Mouse (Mus musculus): ENCODE results near the gene Ppp2r2c. TPM values are rescaled to one million over a fixed set of nuclear protein-coding genes. Genes with fewer than 3 reads are reported as not detected.

Ppp2r2c gene
- polyA plus RNA-seq, 1 experiment from 2014 or later = 0.19 TPM

DNA sequence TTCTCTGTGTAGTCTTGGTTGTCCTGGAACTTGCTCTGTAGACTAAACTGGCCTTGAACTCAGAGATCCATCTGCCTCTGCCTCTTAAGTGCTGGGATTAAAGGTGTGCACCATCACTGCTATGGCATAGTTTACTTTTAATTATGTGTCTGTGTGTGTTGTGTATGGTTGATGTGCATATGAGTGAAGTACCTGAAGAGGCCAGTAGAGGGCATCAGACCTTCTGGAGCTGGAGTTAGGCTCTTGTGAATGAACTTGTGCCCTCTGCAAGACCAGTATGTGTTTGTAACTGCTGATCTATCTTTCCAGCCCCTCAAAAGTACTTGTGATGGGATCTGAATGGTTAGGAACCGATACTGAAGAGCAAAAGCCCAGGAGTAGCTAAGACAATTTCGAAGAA, 7.2 kb upstream of the Ppp2r2c start:
- H3K27me3 ChIP-seq (ENCODE audit: control insufficient read depth, insufficient read depth, low read length) = peaks cover 37% of the 10 kb centered on the region

DNA sequence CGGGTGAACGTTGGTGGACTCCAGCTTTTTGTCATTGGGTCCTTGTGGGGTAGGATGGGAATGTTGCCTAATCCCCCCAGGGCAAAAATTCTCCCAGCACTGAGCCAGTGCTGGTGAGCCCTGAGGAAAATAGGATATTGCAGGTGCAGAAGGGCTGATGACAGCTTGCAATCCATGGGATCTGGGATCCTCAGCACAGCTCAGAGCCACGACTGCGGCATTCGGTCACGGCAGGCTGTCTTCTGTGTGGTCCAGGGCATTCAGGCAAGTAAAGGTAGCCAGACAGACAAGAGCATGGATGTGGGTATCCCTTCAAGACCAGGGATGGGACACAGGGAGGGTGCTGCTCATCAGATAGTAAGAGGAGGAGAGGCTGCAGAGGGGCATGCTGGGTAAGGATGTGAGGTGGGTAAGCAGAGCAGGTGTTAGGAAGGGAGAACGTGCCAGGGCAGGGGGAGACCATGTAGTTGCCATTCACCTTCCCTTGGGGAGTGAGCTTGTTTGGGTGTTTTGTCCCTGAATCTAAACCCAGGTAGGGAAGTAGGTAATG, 1.5 kb upstream of the Ppp2r2c start:
- Histone ChIP-seq H3K4me2 (no peak overlapping the region), H3K36me3 (ENCODE audit: control insufficient read depth, insufficient read depth, low read length) (no peaks in the 10 kb centered on the region), H3K4me1 (ENCODE audit: control insufficient read depth, insufficient read depth, low read length) (peaks cover 7% of the 10 kb centered on the region), H3K9ac (ENCODE audit: low read depth, low read length) (no peak overlapping the region), H3K27me3 (ENCODE audit: control insufficient read depth, insufficient read depth, low read length) (peaks cover 93% of the 10 kb centered on the region), H3K27ac (ENCODE audit: low read depth, low read length) (no peak overlapping the region), H3K4me3 (ENCODE audit: low read depth, low read length) (no peak overlapping the region), H3K9me3 (replicated peaks; ENCODE audit: control insufficient read depth, low read length) (no peaks in the 10 kb centered on the region; the same call in 1 of the 2 replicates)
- WGBS (ENCODE audit: insufficient replicate concordance) = 61% methylated on average over 7 of the region's 7 CpGs
- no peak for ATAC-seq (replicated peaks; ENCODE audit: insufficient number of reproducible peaks, low FRiP score, low TSS enrichment)

More for the DNA sequence above, 7.2 kb upstream of the Ppp2r2c start:
- WGBS (ENCODE audit: insufficient replicate concordance) = 79% methylated on average over 2 of the region's 2 CpGs
- no peaks in the 10 kb centered on the region for H3K36me3 ChIP-seq (ENCODE audit: control insufficient read depth, insufficient read depth, low read length)
- no peaks in the 10 kb centered on the region for H3K9me3 ChIP-seq (replicated peaks; ENCODE audit: control insufficient read depth, low read length)
- no peak overlapping the region for H3K4me2 ChIP-seq
- H3K4me1 ChIP-seq (ENCODE audit: control insufficient read depth, insufficient read depth, low read length) = no peaks in the 10 kb centered on the region
- no peak overlapping the region for H3K9ac ChIP-seq (ENCODE audit: low read depth, low read length)
- H3K27ac ChIP-seq (ENCODE audit: low read depth, low read length) = no peak overlapping the region
- ATAC-seq (replicated peaks; ENCODE audit: insufficient number of reproducible peaks, low FRiP score, low TSS enrichment) = no peak
- H3K4me3 ChIP-seq (ENCODE audit: low read depth, low read length) = no peak overlapping the region

DNA sequence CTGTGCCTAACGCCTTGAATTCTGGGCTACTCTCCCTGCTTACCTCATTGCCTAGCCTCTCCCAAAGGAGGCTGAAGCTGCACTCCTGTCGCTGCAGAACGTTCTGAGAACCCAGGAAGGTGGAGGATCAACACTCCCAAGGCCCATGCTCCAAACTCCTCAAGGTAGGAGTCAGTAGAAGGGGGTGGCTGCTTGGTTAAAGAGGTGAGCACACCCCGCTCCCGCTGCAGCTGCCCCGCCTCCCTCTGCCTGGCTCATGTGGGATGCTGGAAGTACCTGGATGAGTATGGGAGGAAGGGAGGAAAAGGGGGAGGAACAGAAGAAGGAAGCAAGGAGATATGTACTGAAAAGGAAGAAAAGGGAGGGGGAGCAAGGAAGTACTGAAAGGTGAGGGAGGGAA, 752 bp upstream of the Ppp2r2c start:
- Histone ChIP-seq H3K4me1 (ENCODE audit: control insufficient read depth, insufficient read depth, low read length) (peaks cover 7% of the 10 kb centered on the region), H3K9ac (ENCODE audit: low read depth, low read length) (no peak overlapping the region), H3K27ac (ENCODE audit: low read depth, low read length) (no peak overlapping the region), H3K4me2 (no peak overlapping the region), H3K9me3 (replicated peaks; ENCODE audit: control insufficient read depth, low read length) (no peaks in the 10 kb centered on the region; the same call in 1 of the 2 replicates), H3K4me3 (ENCODE audit: low read depth, low read length) (no peak overlapping the region), H3K27me3 (ENCODE audit: control insufficient read depth, insufficient read depth, low read length) (peaks cover 92% of the 10 kb centered on the region), H3K36me3 (ENCODE audit: control insufficient read depth, insufficient read depth, low read length) (no peaks in the 10 kb centered on the region)
- no peak for ATAC-seq (replicated peaks; ENCODE audit: insufficient number of reproducible peaks, low FRiP score, low TSS enrichment)
- 10% methylated on average over 6 of the region's 6 CpGs for WGBS (ENCODE audit: insufficient replicate concordance)

DNA sequence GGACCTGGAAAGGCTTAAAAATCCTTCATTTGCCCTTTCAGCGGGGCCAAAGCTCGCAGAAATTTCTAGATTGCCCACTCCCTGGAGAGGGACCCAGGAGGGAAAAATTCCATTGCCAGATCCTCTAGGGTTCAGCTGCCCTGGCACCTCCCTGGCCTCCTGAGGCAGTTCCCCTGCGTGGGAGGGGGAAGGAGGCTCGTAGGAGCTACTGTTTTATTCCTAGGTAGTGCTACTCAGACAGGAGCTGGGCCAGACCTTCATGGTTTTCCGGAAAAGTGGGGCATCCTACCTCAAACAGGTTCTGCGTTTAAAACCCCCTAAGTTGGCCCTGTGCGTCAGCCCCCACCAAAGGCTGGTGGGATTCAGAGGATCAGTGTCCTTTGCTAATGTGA, 869 bp downstream of the Ppp2r2c start:
- Histone ChIP-seq H3K27ac (ENCODE audit: low read depth, low read length) (no peak overlapping the region), H3K9me3 (replicated peaks; ENCODE audit: control insufficient read depth, low read length) (no peaks in the 10 kb centered on the region; the same call in 1 of the 2 replicates), H3K4me3 (ENCODE audit: low read depth, low read length) (peak overlapping the region; percentile 44), H3K9ac (ENCODE audit: low read depth, low read length) (no peak overlapping the region; the same call in 1 of the 2 replicates), H3K36me3 (ENCODE audit: control insufficient read depth, insufficient read depth, low read length) (no peaks in the 10 kb centered on the region), H3K4me2 (peak overlapping the region; percentile 69), H3K4me1 (ENCODE audit: control insufficient read depth, insufficient read depth, low read length) (peaks cover 7% of the 10 kb centered on the region), H3K27me3 (ENCODE audit: control insufficient read depth, insufficient read depth, low read length) (peaks cover 93% of the 10 kb centered on the region)
- 2% methylated on average over 7 of the region's 7 CpGs for WGBS (ENCODE audit: insufficient replicate concordance)
- no peak for ATAC-seq (replicated peaks; ENCODE audit: insufficient number of reproducible peaks, low FRiP score, low TSS enrichment)

DNA sequence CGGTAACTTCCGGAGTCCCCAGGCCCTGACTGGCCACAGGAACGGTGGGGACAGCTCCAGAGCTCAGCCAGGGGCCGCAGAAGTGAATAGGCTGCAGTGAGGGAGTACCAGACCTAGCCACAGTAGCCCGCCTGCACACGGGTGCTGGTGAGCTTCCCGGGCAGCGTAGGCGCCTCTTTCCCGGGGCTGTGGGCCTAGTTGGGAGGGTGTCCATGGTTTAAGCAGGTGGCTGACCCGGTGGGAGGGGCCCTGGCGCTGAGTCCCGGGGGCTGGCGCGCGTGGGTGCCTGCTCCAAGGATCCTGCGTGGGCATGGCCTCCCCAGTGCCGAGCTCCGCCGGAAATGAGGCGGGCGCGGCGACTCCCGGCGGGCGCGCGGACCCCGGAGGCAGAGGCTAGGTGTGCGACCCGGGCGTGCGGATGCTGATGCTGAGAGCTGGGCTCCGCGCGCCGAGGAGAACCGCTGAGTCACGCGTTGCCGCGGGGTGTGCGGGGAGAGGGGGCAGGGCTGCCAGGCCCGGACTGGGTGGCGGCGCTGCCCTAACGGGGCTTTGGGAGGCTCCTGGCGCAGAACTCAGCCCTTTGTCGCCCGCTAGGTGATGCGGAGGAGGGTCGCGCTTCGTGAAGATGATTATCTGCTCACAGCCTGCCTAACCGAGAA, 1.4 kb downstream of the Ppp2r2c start:
- ATAC-seq (replicated peaks; ENCODE audit: insufficient number of reproducible peaks, low FRiP score, low TSS enrichment) = no peak
- Histone ChIP-seq H3K9ac (ENCODE audit: low read depth, low read length) (no peak overlapping the region; the same call in 1 of the 2 replicates), H3K4me3 (ENCODE audit: low read depth, low read length) (peak overlapping the region; percentile 43), H3K4me1 (ENCODE audit: control insufficient read depth, insufficient read depth, low read length) (peaks cover 7% of the 10 kb centered on the region), H3K27me3 (ENCODE audit: control insufficient read depth, insufficient read depth, low read length) (peaks cover 93% of the 10 kb centered on the region), H3K36me3 (ENCODE audit: control insufficient read depth, insufficient read depth, low read length) (no peaks in the 10 kb centered on the region), H3K4me2 (peak overlapping the region; percentile 69), H3K9me3 (replicated peaks; ENCODE audit: control insufficient read depth, low read length) (no peaks in the 10 kb centered on the region; the same call in 1 of the 2 replicates), H3K27ac (ENCODE audit: low read depth, low read length) (no peak overlapping the region)
- WGBS (ENCODE audit: insufficient replicate concordance) = 1% methylated on average over 40 of the region's 56 CpGs

DNA sequence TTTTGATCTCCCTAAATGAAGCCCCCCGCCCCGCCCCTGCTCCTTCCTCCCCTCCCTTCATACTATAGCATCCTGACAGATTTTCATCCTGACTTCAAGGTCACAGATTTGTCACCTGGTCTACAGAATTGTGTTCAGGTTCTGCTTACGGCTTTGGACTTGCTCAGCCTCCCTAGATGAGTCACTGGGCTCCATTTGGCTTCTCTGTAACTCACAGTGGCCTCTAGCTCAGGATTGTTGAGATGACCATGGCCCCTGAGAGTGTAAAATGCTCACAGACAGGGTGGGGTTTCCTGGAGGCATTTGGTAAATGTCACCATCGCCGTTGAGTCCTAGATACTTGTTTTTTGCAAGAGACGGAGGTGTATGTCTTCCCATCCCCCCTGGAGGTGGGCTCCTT, 2.6 kb downstream of the Ppp2r2c start:
- Histone ChIP-seq H3K4me3 (ENCODE audit: low read depth, low read length) (no peak overlapping the region), H3K4me1 (ENCODE audit: control insufficient read depth, insufficient read depth, low read length) (peaks cover 7% of the 10 kb centered on the region), H3K27me3 (ENCODE audit: control insufficient read depth, insufficient read depth, low read length) (peaks cover 86% of the 10 kb centered on the region), H3K9me3 (replicated peaks; ENCODE audit: control insufficient read depth, low read length) (no peaks in the 10 kb centered on the region; the same call in 1 of the 2 replicates), H3K27ac (ENCODE audit: low read depth, low read length) (no peak overlapping the region), H3K9ac (ENCODE audit: low read depth, low read length) (no peak overlapping the region), H3K4me2 (no peak overlapping the region), H3K36me3 (ENCODE audit: control insufficient read depth, insufficient read depth, low read length) (no peaks in the 10 kb centered on the region)
- WGBS (ENCODE audit: insufficient replicate concordance) = 72% methylated on average over 6 of the region's 6 CpGs
- no peak for ATAC-seq (replicated peaks; ENCODE audit: insufficient number of reproducible peaks, low FRiP score, low TSS enrichment)

DNA sequence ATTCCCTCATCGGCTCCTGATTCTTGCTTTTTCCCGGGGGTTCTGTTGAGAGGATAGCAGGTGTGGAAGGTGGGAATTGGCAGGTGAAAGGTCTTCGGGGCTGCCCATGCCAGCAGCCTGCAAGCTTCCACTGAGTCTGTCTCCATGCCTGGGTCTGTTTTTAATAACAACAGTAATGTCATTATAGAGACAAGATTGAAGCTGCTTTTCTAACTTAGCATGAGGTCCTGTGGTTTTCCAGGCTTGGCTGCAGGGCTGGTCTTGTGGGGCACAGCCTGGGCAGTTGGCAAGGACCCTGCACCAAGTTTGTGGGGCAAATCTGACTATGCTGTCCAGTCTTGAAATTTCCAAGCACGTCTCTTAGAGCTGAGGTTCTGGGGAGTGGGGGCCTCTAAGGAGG, 7.6 kb downstream of the Ppp2r2c start:
- WGBS (ENCODE audit: insufficient replicate concordance) = 64% methylated on average over 4 of the region's 4 CpGs
- H3K9me3 ChIP-seq (replicated peaks; ENCODE audit: control insufficient read depth, low read length) = no peaks in the 10 kb centered on the region; the same call in 1 of the 2 replicates
- no peak overlapping the region for H3K27ac ChIP-seq (ENCODE audit: low read depth, low read length)
- no peak overlapping the region for H3K4me3 ChIP-seq (ENCODE audit: low read depth, low read length)
- no peak for ATAC-seq (replicated peaks; ENCODE audit: insufficient number of reproducible peaks, low FRiP score, low TSS enrichment)
- no peak overlapping the region for H3K4me2 ChIP-seq
- no peaks in the 10 kb centered on the region for H3K36me3 ChIP-seq (ENCODE audit: control insufficient read depth, insufficient read depth, low read length)
- H3K27me3 ChIP-seq (ENCODE audit: control insufficient read depth, insufficient read depth, low read length) = peaks cover 39% of the 10 kb centered on the region
- H3K4me1 ChIP-seq (ENCODE audit: control insufficient read depth, insufficient read depth, low read length) = no peaks in the 10 kb centered on the region
- no peak overlapping the region for H3K9ac ChIP-seq (ENCODE audit: low read depth, low read length)

DNA sequence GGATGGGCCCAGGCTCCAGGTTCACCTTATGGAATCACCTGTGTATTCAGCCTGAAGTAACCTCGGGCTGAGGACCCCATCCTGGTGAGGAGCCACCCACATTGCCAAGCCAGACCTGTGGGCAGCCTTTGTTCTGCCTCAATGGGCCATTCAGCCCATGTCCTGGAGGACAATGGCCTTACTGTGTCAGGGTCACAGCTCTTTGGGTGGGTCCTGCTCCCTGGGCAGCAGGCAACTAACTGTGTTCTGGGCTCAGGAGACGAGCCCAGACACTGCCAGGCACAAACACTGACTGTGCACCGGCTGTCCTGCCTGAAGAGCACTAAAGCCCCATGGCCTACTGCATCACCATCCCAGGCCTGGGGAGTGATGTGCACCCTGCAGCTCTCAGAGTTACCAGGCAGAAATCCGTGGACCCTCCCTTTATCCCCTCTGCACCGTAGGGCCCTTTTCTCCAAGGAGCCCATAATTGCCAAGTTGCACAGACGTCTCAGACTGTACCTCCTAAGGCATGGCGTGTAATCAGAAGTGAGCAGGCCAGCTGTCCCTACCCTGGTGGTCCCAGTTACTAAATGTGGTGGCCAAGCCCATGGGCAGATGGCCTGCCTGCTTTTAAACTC, 8.6 kb downstream of the Ppp2r2c start:
- H3K9me3 ChIP-seq (replicated peaks; ENCODE audit: control insufficient read depth, low read length) = no peaks in the 10 kb centered on the region
- 66% methylated on average over 7 of the region's 7 CpGs for WGBS (ENCODE audit: insufficient replicate concordance)
- no peak overlapping the region for H3K9ac ChIP-seq (ENCODE audit: low read depth, low read length)
- no peaks in the 10 kb centered on the region for H3K36me3 ChIP-seq (ENCODE audit: control insufficient read depth, insufficient read depth, low read length)
- peaks cover 30% of the 10 kb centered on the region for H3K27me3 ChIP-seq (ENCODE audit: control insufficient read depth, insufficient read depth, low read length)
- H3K4me2 ChIP-seq = no peak overlapping the region
- H3K4me1 ChIP-seq (ENCODE audit: control insufficient read depth, insufficient read depth, low read length) = no peaks in the 10 kb centered on the region
- no peak overlapping the region for H3K4me3 ChIP-seq (ENCODE audit: low read depth, low read length)
- no peak overlapping the region for H3K27ac ChIP-seq (ENCODE audit: low read depth, low read length)
- no peak for ATAC-seq (replicated peaks; ENCODE audit: insufficient number of reproducible peaks, low FRiP score, low TSS enrichment)

Measured in heart, embryonic 11.5 days (tissue).